Mouse (Mus musculus): Measurements from ENCODE around the gene Hmgcs2. TPM values are rescaled to one million over a fixed set of nuclear protein-coding genes. Genes with fewer than 3 reads are reported as not detected.

Hmgcs2 gene
- polyA plus RNA-seq, 1 experiment: 4.2 TPM

- Histone ChIP-seq H3K27ac (ENCODE audit: insufficient read depth, low read depth, low read length) (no peak overlapping the region), H3K27me3 (ENCODE audit: control insufficient read depth, insufficient read depth, low read length) (no peaks in the 10 kb centered on the region), H3K4me1 (ENCODE audit: control insufficient read depth, insufficient read depth, insufficient read length, low read length) (no peaks in the 10 kb centered on the region), H3K4me3 (ENCODE audit: low read depth, low read length) (no peak overlapping the region), H3K36me3 (ENCODE audit: control insufficient read depth, insufficient read depth, low read length) (0 out of 2 replicates have a peak, but pooled peaks cover 4% of the 10 kb centered on the region)
- 89% methylated on average over 4 of the region's 4 CpGs for WGBS
- TF ChIP-seq CTCF (IDR thresholded peaks at IDR 0.05; ENCODE audit: extremely low read depth, insufficient read length, insufficient replicate concordance, low read depth, low read length): no peak
- TF ChIP-seq POLR2A (IDR thresholded peaks at IDR 0.05; ENCODE audit: low read depth, low read length): no peak
These were observed 20.0 kb downstream of the Hmgcs2 start for GRCm38 (mm10) chr3:98300266-98300665.

GRCm38 (mm10) chr3:98301761-98302160 lies 21.5 kb downstream of the Hmgcs2 start:
- Histone ChIP-seq H3K36me3 (ENCODE audit: control insufficient read depth, insufficient read depth, low read length) (0 out of 2 replicates have a peak, but pooled peaks cover 4% of the 10 kb centered on the region), H3K4me3 (ENCODE audit: low read depth, low read length) (no peak overlapping the region), H3K27me3 (ENCODE audit: control insufficient read depth, insufficient read depth, low read length) (no peaks in the 10 kb centered on the region), H3K27ac (ENCODE audit: insufficient read depth, low read depth, low read length) (no peak overlapping the region), H3K4me1 (ENCODE audit: control insufficient read depth, insufficient read depth, insufficient read length, low read length) (no peaks in the 10 kb centered on the region)
- TF ChIP-seq CTCF (IDR thresholded peaks at IDR 0.05; ENCODE audit: extremely low read depth, insufficient read length, insufficient replicate concordance, low read depth, low read length) (no peak), POLR2A (IDR thresholded peaks at IDR 0.05; ENCODE audit: low read depth, low read length) (no peak)
- WGBS: 93% methylated on average over 3 of the region's 3 CpGs

- 87% methylated on average over 6 of the region's 6 CpGs for WGBS
- no peak overlapping the region for H3K27ac ChIP-seq (ENCODE audit: insufficient read depth, low read depth, low read length)
- no peaks in the 10 kb centered on the region for H3K4me1 ChIP-seq (ENCODE audit: control insufficient read depth, insufficient read depth, insufficient read length, low read length)
- TF ChIP-seq CTCF (IDR thresholded peaks at IDR 0.05; ENCODE audit: extremely low read depth, insufficient read length, insufficient replicate concordance, low read depth, low read length): no peak
- no peak for TF ChIP-seq POLR2A (IDR thresholded peaks at IDR 0.05; ENCODE audit: low read depth, low read length)
- no peaks in the 10 kb centered on the region for H3K36me3 ChIP-seq (ENCODE audit: control insufficient read depth, insufficient read depth, low read length)
- H3K4me3 ChIP-seq (ENCODE audit: low read depth, low read length): no peak overlapping the region
- H3K27me3 ChIP-seq (ENCODE audit: control insufficient read depth, insufficient read depth, low read length): no peaks in the 10 kb centered on the region
These were observed 28.4 kb downstream of the Hmgcs2 start for GRCm38 (mm10) chr3:98308606-98309005.

DNA sequence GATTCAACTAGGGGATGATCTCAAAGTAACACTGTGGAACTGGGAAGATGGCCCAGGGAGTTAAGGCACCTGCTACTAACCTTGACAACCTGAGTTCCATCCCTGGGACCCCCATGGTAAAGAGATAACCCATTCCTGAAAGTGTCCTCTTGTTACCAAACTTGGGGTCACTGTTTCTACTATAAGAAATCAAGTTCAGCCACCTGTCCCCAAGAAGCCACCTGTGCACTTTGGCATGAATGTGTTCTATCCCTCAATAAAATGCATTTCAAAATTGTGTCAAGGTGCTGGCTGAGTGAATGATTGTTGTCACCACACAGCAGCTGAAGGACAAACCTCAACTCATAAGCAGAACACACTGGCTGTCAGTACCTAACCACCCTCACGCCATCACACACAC lies 30.2 kb downstream of the Hmgcs2 start:
- no peaks in the 10 kb centered on the region for H3K4me1 ChIP-seq (ENCODE audit: control insufficient read depth, insufficient read depth, insufficient read length, low read length)
- H3K36me3 ChIP-seq (ENCODE audit: control insufficient read depth, insufficient read depth, low read length): no peaks in the 10 kb centered on the region
- no peaks in the 10 kb centered on the region for H3K27me3 ChIP-seq (ENCODE audit: control insufficient read depth, insufficient read depth, low read length)
- WGBS: 100% methylated on average over 1 of the region's 1 CpGs
- H3K27ac ChIP-seq (ENCODE audit: insufficient read depth, low read depth, low read length): no peak overlapping the region
- H3K4me3 ChIP-seq (ENCODE audit: low read depth, low read length): no peak overlapping the region
- TF ChIP-seq CTCF (IDR thresholded peaks at IDR 0.05; ENCODE audit: extremely low read depth, insufficient read length, insufficient replicate concordance, low read depth, low read length): no peak
- no peak for TF ChIP-seq POLR2A (IDR thresholded peaks at IDR 0.05; ENCODE audit: low read depth, low read length)

DNA sequence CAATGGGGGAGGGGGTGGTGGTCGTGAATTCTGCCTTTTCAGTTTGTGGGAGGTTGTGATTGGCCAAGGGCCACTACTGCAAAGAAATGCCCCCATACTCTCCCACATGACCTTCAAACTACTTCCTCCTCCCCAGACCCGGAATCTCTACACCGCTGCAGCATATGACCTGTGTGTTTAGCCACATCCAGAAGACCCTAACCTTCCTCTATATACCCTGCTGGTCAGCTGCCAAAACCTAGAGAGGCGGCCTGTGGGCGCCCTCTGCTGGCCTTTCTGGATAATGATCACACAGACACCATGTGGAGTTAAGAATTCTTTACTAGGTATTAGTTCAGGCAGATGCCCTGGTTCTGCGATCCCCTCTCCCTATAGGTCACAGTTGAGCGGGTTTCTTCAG lies 32.6 kb downstream of the Hmgcs2 start:
- TF ChIP-seq POLR2A (IDR thresholded peaks at IDR 0.05; ENCODE audit: low read depth, low read length): no peak
- peak; percentile 86; the same call in 1 of the 2 replicates for TF ChIP-seq CTCF (IDR thresholded peaks at IDR 0.05; ENCODE audit: extremely low read depth, insufficient read length, insufficient replicate concordance, low read depth, low read length)
- H3K27ac ChIP-seq (ENCODE audit: insufficient read depth, low read depth, low read length): no peak overlapping the region
- 20% methylated on average over 7 of the region's 7 CpGs for WGBS

GRCm38 (mm10) chr3:98313294-98314155 lies 33.3 kb downstream of the Hmgcs2 start:
- Histone ChIP-seq H3K4me3 (ENCODE audit: low read depth, low read length) (no peak overlapping the region), H3K36me3 (ENCODE audit: control insufficient read depth, insufficient read depth, low read length) (no peaks in the 10 kb centered on the region), H3K27ac (ENCODE audit: insufficient read depth, low read depth, low read length) (no peak overlapping the region), H3K4me1 (ENCODE audit: control insufficient read depth, insufficient read depth, insufficient read length, low read length) (no peaks in the 10 kb centered on the region), H3K27me3 (ENCODE audit: control insufficient read depth, insufficient read depth, low read length) (no peaks in the 10 kb centered on the region)
- WGBS: 81% methylated on average over 9 of the region's 9 CpGs
- TF ChIP-seq CTCF (IDR thresholded peaks at IDR 0.05; ENCODE audit: extremely low read depth, insufficient read length, insufficient replicate concordance, low read depth, low read length): no peak
- no peak for TF ChIP-seq POLR2A (IDR thresholded peaks at IDR 0.05; ENCODE audit: low read depth, low read length)

More for the DNA sequence above, 32.6 kb downstream of the Hmgcs2 start:
- no peak overlapping the region for H3K4me3 ChIP-seq (ENCODE audit: low read depth, low read length)
- no peaks in the 10 kb centered on the region for H3K4me1 ChIP-seq (ENCODE audit: control insufficient read depth, insufficient read depth, insufficient read length, low read length)
- H3K36me3 ChIP-seq (ENCODE audit: control insufficient read depth, insufficient read depth, low read length): no peaks in the 10 kb centered on the region
- no peaks in the 10 kb centered on the region for H3K27me3 ChIP-seq (ENCODE audit: control insufficient read depth, insufficient read depth, low read length)

DNA sequence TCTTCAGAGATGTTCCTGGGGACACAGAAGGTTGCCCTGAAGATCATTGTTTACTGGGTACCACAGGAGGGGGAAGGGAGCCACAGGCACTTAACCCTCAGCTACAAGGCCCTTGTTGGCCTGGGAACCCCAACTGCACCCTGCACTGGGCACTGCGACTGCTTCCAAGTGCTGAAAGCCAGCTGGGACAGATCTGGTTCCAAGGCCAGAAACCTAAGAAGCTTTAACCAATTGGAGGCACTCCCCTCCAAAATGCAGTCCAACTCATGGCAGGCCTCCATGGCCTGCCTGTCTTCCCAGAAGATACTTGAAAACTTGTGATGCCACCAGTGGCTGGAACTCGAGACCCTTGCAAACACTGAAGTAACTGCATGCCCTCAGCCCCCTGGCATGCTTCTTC lies 34.9 kb downstream of the Hmgcs2 start:
- TF ChIP-seq CTCF (IDR thresholded peaks at IDR 0.05; ENCODE audit: extremely low read depth, insufficient read length, insufficient replicate concordance, low read depth, low read length): no peak
- no peak for TF ChIP-seq POLR2A (IDR thresholded peaks at IDR 0.05; ENCODE audit: low read depth, low read length)
- 81% methylated on average over 2 of the region's 2 CpGs for WGBS

More for the DNA sequence above, 34.9 kb downstream of the Hmgcs2 start:
- no peaks in the 10 kb centered on the region for H3K27me3 ChIP-seq (ENCODE audit: control insufficient read depth, insufficient read depth, low read length)
- no peak overlapping the region for H3K4me3 ChIP-seq (ENCODE audit: low read depth, low read length)
- no peaks in the 10 kb centered on the region for H3K4me1 ChIP-seq (ENCODE audit: control insufficient read depth, insufficient read depth, insufficient read length, low read length)
- no peak overlapping the region for H3K27ac ChIP-seq (ENCODE audit: insufficient read depth, low read depth, low read length)
- no peaks in the 10 kb centered on the region for H3K36me3 ChIP-seq (ENCODE audit: control insufficient read depth, insufficient read depth, low read length)

Data from small intestine, adult 2 months (tissue).